Mouse (Mus musculus) WW6 (cell line): Measurements from ENCODE around the gene Snf8.

Source experiments
- DNase-seq: peaks from one replicate; pipeline ENCODE4 v3.0.0-alpha.2; 2013; ENCODE audit warnings: low read depth, low spot score

The Snf8 gene

GRCm38 (mm10) chr11:96028130-96028529 lies 6.6 kb upstream of the Snf8 start:
- DNase-seq, result no peak

GRCm38 (mm10) chr11:96030571-96030970 lies 4.1 kb upstream of the Snf8 start:
- no peak for DNase-seq

- no peak for DNase-seq
These were observed 3.0 kb upstream of the Snf8 start for GRCm38 (mm10) chr11:96031701-96032100.

- no peak for DNase-seq
These were observed 1.4 kb upstream of the Snf8 start for GRCm38 (mm10) chr11:96033264-96033663.

GRCm38 (mm10) chr11:96034116-96034515 lies 569 bp upstream of the Snf8 start:
- no peak for DNase-seq

- no peak for DNase-seq
These were observed 448 bp downstream of the Snf8 start for GRCm38 (mm10) chr11:96035133-96035532.

- no peak for DNase-seq
These were observed 2.8 kb downstream of the Snf8 start for GRCm38 (mm10) chr11:96037499-96037898.

- no peak for DNase-seq
These were observed 3.9 kb downstream of the Snf8 start for GRCm38 (mm10) chr11:96038560-96038959.

GRCm38 (mm10) chr11:96044803-96045567 lies 10.3 kb downstream of the Snf8 start:
- no peak for DNase-seq

- no peak for DNase-seq
These were observed 11.3 kb downstream of the Snf8 start for GRCm38 (mm10) chr11:96046028-96046427.

GRCm38 (mm10) chr11:96046793-96047192 lies 12.1 kb downstream of the Snf8 start:
- no peak for DNase-seq

- DNase-seq, result no peak
These were observed 13.0 kb downstream of the Snf8 start for GRCm38 (mm10) chr11:96047469-96048373.

GRCm38 (mm10) chr11:96049939-96050338 lies 15.3 kb downstream of the Snf8 start:
- DNase-seq, result no peak

GRCm38 (mm10) chr11:96050854-96051253 lies 16.2 kb downstream of the Snf8 start:
- DNase-seq, result no peak

- no peak for DNase-seq
These were observed 23.6 kb downstream of the Snf8 start for GRCm38 (mm10) chr11:96058309-96058708.

GRCm38 (mm10) chr11:96064521-96065214 lies 30.0 kb downstream of the Snf8 start:
- DNase-seq, result peak; percentile 84

- DNase-seq, result peak; percentile 87
These were observed 30.7 kb downstream of the Snf8 start, which contains the start of gene Ube2z for GRCm38 (mm10) chr11:96065215-96065911. Gene Ube2z (minus strand): TSS chr11:96065388.

- no peak for DNase-seq
These were observed 33.5 kb downstream of the Snf8 start for GRCm38 (mm10) chr11:96068231-96068630.

- DNase-seq, result no peak
These were observed 35.7 kb downstream of the Snf8 start for GRCm38 (mm10) chr11:96070353-96070752.

GRCm38 (mm10) chr11:96071013-96071412 lies 36.3 kb downstream of the Snf8 start:
- no peak for DNase-seq

- no peak for DNase-seq
These were observed 38.8 kb downstream of the Snf8 start for GRCm38 (mm10) chr11:96073295-96073993.
